Mouse (Mus musculus): ENCODE measurements around the gene Supt7l.

Gene Supt7l

DNA sequence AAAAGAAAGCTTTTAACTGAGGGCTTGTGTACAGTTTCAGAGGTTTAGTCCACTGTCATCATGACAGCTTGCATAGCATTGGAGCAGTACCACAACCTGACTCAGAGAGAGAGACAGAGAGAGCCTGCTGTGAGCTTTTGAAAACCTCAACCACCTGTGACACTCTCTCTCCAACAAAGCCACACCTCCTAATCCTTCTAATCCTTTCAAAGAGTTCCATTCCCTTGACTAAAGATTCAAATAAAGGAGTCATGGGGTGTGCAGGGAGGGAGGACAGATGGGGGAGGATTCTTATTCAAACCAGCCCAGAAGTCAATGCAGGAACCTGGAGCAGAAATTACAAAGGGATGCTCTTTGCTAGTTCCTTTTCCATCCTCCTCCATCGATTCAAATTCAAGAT, 35.6 kb downstream of the Supt7l start:
- DNase-seq (ENCODE audit: low spot score in 2 of 2), result no peak

GRCm38 (mm10) chr5:31489116-31489769, 38.4 kb downstream of the Supt7l start:
- no peak for DNase-seq (ENCODE audit: low spot score in 2 of 2)

GRCm38 (mm10) chr5:31487889-31488288, 39.7 kb downstream of the Supt7l start:
- no peak for DNase-seq (ENCODE audit: low spot score in 2 of 2)

- no peak for DNase-seq (ENCODE audit: low spot score in 2 of 2)
These were observed 42.2 kb downstream of the Supt7l start, which contains the start of gene 4930548H24Rik for GRCm38 (mm10) chr5:31485440-31485839. Gene 4930548H24Rik, plus strand, starts transcription at chr5:31485740.

DNA sequence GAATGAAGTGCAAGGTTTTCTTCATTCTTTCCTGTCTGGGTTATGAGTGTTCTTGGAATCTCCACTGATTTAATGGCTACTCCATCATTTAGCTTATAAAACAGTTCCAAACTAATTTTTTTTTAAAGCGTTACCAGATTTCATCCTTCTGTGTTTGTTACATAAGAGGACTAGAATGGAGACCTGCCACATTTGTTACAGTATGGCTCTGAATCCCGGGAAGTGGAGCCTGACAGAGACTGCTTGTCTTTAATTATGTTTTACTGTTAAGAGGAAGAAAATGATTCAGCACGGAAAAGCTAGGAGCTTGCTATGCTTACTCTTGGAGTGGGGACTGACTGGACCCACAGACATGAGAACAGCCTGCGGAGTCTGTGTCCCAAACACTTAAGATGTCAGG, 47.1 kb downstream of the Supt7l start:
- DNase-seq (ENCODE audit: low spot score in 2 of 2), result no peak

DNA sequence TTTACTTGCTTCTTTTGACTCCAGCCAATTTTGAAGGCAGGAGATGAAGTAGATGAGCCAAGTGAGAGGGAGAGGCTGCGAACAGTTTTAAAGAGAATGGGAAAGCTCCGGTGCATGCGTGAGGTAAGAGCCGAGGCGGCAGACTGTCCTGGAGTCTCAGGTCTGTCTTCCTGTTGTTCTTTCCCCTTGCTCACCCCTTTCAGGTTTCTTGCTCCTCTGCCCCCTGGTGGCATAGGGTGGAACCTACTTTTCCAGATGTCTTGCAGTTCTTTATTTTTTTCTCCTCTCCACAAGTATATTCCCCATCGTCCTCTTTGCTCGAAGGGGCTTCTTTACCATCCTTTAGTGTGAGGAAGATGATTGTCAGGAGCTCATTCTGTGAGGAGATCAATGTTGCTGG, 57.3 kb downstream of the Supt7l start:
- DNase-seq (ENCODE audit: low spot score in 2 of 2), result peak in 1 of 2 experiments; percentile 45

DNA sequence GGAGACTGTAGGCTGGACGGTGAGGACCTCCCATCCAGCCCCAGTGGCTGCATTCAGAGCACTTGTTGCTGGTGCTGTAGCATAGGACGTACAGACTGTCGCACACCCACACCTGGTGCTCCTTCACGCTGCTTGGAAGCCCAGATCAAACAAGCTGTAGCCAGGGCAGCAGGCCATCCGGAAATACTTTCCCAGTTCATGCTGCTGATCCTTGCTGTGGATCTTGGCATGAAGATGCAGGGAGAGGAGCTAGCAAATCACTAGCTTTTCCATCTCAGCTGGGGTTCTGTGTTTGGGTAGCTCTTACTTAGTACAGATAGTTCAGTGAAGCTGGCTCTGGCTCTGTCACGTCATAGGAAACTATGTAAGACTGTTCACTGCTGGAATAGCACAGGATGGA, 57.9 kb downstream of the Supt7l start:
- DNase-seq (ENCODE audit: low spot score in 2 of 2), result no peak

GRCm38 (mm10) chr5:31467798-31468197, 59.8 kb downstream of the Supt7l start:
- DNase-seq (ENCODE audit: low spot score in 2 of 2), result no peak
